Mouse (Mus musculus) monocyte, adult 5-6 weeks (primary cell): ENCODE results near the gene Slc25a21. TPM values are rescaled to one million over a fixed set of nuclear protein-coding genes. Genes with fewer than 3 reads are reported as not detected.

Experiments used
- ATAC-seq: fragments of 153-309, 156-312 bp; replicated peaks from 2 replicates; pipeline ENCODE4 v1.8.0; 2017; ENCODE audit warnings: mild to moderate bottlenecking; ENCODE audit not compliant: low TSS enrichment, insufficient number of reproducible peaks, severe bottlenecking, poor library complexity, low FRiP score
- total RNA-seq: library from RNA; stranded (forward); fragments of 200-1000, 200-491, 200-594 nt; gene quantifications from 3 replicates; pipeline ENCODE4 v1.2.3, GENCODE M21; 2017

Slc25a21 gene
- total RNA-seq, 1 experiment from 2014 or later: not detected

GRCm38 (mm10) chr12:56824688-56825087, 372.6 kb downstream of the Slc25a21 start:
- no peak for ATAC-seq

GRCm38 (mm10) chr12:56822122-56822521, 375.1 kb downstream of the Slc25a21 start:
- no peak for ATAC-seq

- ATAC-seq: no peak
These were observed 376.7 kb downstream of the Slc25a21 start for GRCm38 (mm10) chr12:56820604-56821003.

GRCm38 (mm10) chr12:56807483-56807882, 389.8 kb downstream of the Slc25a21 start:
- ATAC-seq: no peak

GRCm38 (mm10) chr12:56807078-56807477, 390.2 kb downstream of the Slc25a21 start:
- ATAC-seq: no peak

- no peak for ATAC-seq
These were observed 392.8 kb downstream of the Slc25a21 start for GRCm38 (mm10) chr12:56804487-56804886.

GRCm38 (mm10) chr12:56798641-56799415, 398.4 kb downstream of the Slc25a21 start:
- ATAC-seq: no peak

GRCm38 (mm10) chr12:56789236-56789635, 408.0 kb downstream of the Slc25a21 start:
- no peak for ATAC-seq

- no peak for ATAC-seq
These were observed 412.0 kb downstream of the Slc25a21 start for GRCm38 (mm10) chr12:56785250-56785649.

GRCm38 (mm10) chr12:56781196-56781595, 416.1 kb downstream of the Slc25a21 start:
- no peak for ATAC-seq

GRCm38 (mm10) chr12:56779621-56780020, 417.7 kb downstream of the Slc25a21 start:
- ATAC-seq: no peak

GRCm38 (mm10) chr12:56773941-56774340, 423.3 kb downstream of the Slc25a21 start:
- no peak for ATAC-seq

- no peak for ATAC-seq
These were observed 427.9 kb downstream of the Slc25a21 start for GRCm38 (mm10) chr12:56769421-56769820.

GRCm38 (mm10) chr12:56767474-56767873, 429.8 kb downstream of the Slc25a21 start:
- ATAC-seq: no peak

GRCm38 (mm10) chr12:56737104-56737503, 460.2 kb downstream of the Slc25a21 start:
- ATAC-seq: no peak

- ATAC-seq: no peak
These were observed 469.6 kb downstream of the Slc25a21 start for GRCm38 (mm10) chr12:56727631-56728030.

GRCm38 (mm10) chr12:56718707-56719051, 478.6 kb downstream of the Slc25a21 start:
- no peak for ATAC-seq

- ATAC-seq: no peak
These were observed 479.1 kb downstream of the Slc25a21 start for GRCm38 (mm10) chr12:56717971-56718706.

GRCm38 (mm10) chr12:56701004-56701403, 496.3 kb downstream of the Slc25a21 start:
- ATAC-seq: no peak
